Mouse (Mus musculus) hindbrain, embryonic 15.5 days (tissue): ENCODE data around the gene Zar1l. TPM values are rescaled to one million over a fixed set of nuclear protein-coding genes. Genes with fewer than 3 reads are reported as not detected.
A peak's percentile ranks its signal among the peaks of the same experiment; 100 is the strongest.

ENCODE experiments used
- ATAC-seq: fragments of 200-750 bp; cut with Nextera tagmentation; 2 replicates; pipeline ENCODE4 v1.8.0; 2017; ENCODE audit warnings: low read depth, moderate number of reproducible peaks, moderate TSS enrichment; ENCODE audit not compliant: low FRiP score
- H3K27ac ChIP-seq: fragments of 300-500 bp; sonication (generic); replicated peaks from 2 replicates; pipeline ENCODE4 v1.5.1; 2015; ENCODE audit warnings: mild to moderate bottlenecking, inconsistent platforms
- H3K27me3 ChIP-seq: fragments of 300-500 bp; sonication (generic); 2 replicates; pipeline ENCODE4 v1.6.1; 2015; ENCODE audit warnings: control low read depth, inconsistent platforms
- H3K36me3 ChIP-seq: fragments of 300-500 bp; sonication (generic); 2 replicates; pipeline ENCODE4 v1.6.1; 2015; ENCODE audit warnings: control low read depth, inconsistent platforms
- H3K4me1 ChIP-seq: fragments of 300-500 bp; sonication (generic); replicated peaks from 2 replicates; pipeline ENCODE4 v1.6.1; 2015; ENCODE audit warnings: control low read depth, inconsistent platforms
- H3K4me2 ChIP-seq: fragments of 300-500 bp; sonication (generic); 2 replicates; pipeline ENCODE4 v1.6.1; 2015; ENCODE audit warnings: moderate library complexity, mild to moderate bottlenecking, inconsistent platforms
- H3K4me3 ChIP-seq: fragments of 300-500 bp; sonication (generic); 2 replicates; pipeline ENCODE4 v1.5.1; 2015; ENCODE audit warnings: mild to moderate bottlenecking, inconsistent platforms
- H3K9ac ChIP-seq: fragments of 300-500 bp; sonication (generic); 2 replicates; pipeline ENCODE4 v1.6.1; 2015; ENCODE audit warnings: inconsistent platforms
- H3K9me3 ChIP-seq: fragments of 300-500 bp; sonication (generic); 2 replicates; pipeline ENCODE4 v1.6.1; 2016; ENCODE audit warnings: control low read depth, inconsistent platforms
- WGBS: fragments of 180-500 bp; shearing (Covaris S2); methylation state at CpG from one replicate; pipeline ENCODE4 v1.1.7; 2015; 5-methylcytosine and 5-hydroxymethylcytosine counted together
- polyA plus RNA-seq: library from polyadenylated mRNA; unstranded; fragments of >200 nt; fragmentation: Nextera tagmentation; extraction: Ambion mirVana; gene quantifications from 2 replicates; pipeline ENCODE4 v1.2.1, GENCODE M21; 2015

Gene Zar1l
- polyA plus RNA-seq, 1 experiment from 2014 or later: not detected

- ATAC-seq: no peak
- no peaks in the 10 kb centered on the region for H3K4me1 ChIP-seq
- no peak overlapping the region for H3K4me3 ChIP-seq
- H3K9me3 ChIP-seq: no peaks in the 10 kb centered on the region
- H3K36me3 ChIP-seq: peaks cover 60% of the 10 kb centered on the region
- no peak overlapping the region for H3K4me2 ChIP-seq
- H3K9ac ChIP-seq: no peak overlapping the region
- 81% methylated on average over 6 of the region's 6 CpGs for WGBS
- H3K27ac ChIP-seq: no peak overlapping the region
- no peaks in the 10 kb centered on the region for H3K27me3 ChIP-seq
Observed at GRCm38 (mm10) chr5:150468431-150468830, 49.5 kb downstream of the Zar1l start.

- peaks cover 40% of the 10 kb centered on the region for H3K36me3 ChIP-seq
- H3K4me2 ChIP-seq: no peak overlapping the region
- H3K4me3 ChIP-seq: no peak overlapping the region
- H3K4me1 ChIP-seq: no peaks in the 10 kb centered on the region
- no peaks in the 10 kb centered on the region for H3K27me3 ChIP-seq
- no peak for ATAC-seq
- no peak overlapping the region for H3K9ac ChIP-seq
- H3K9me3 ChIP-seq: no peaks in the 10 kb centered on the region
- WGBS: 80% methylated on average over 12 of the region's 12 CpGs
- H3K27ac ChIP-seq: no peak overlapping the region
Observed at GRCm38 (mm10) chr5:150466132-150466531, 51.8 kb downstream of the Zar1l start.

GRCm38 (mm10) chr5:150465218-150465617, 52.7 kb downstream of the Zar1l start:
- Histone ChIP-seq H3K9me3 (no peaks in the 10 kb centered on the region), H3K4me1 (no peaks in the 10 kb centered on the region), H3K27me3 (no peaks in the 10 kb centered on the region), H3K36me3 (peaks cover 40% of the 10 kb centered on the region), H3K27ac (no peak overlapping the region), H3K9ac (no peak overlapping the region), H3K4me3 (no peak overlapping the region), H3K4me2 (no peak overlapping the region)
- WGBS: 83% methylated on average over 6 of the region's 6 CpGs
- no peak for ATAC-seq

- Histone ChIP-seq H3K27ac (no peak overlapping the region), H3K4me2 (no peak overlapping the region), H3K9ac (no peak overlapping the region), H3K9me3 (no peaks in the 10 kb centered on the region), H3K36me3 (peaks cover 41% of the 10 kb centered on the region), H3K4me3 (no peak overlapping the region), H3K4me1 (no peaks in the 10 kb centered on the region), H3K27me3 (no peaks in the 10 kb centered on the region)
- no peak for ATAC-seq
- WGBS: 71% methylated on average over 3 of the region's 3 CpGs
Observed at GRCm38 (mm10) chr5:150464721-150465120, 53.2 kb downstream of the Zar1l start.

GRCm38 (mm10) chr5:150459801-150460200, 58.2 kb downstream of the Zar1l start:
- H3K36me3 ChIP-seq: peaks cover 67% of the 10 kb centered on the region
- no peaks in the 10 kb centered on the region for H3K9me3 ChIP-seq
- WGBS: 80% methylated on average over 4 of the region's 4 CpGs
- H3K27me3 ChIP-seq: no peaks in the 10 kb centered on the region
- ATAC-seq: no peak
- H3K9ac ChIP-seq: no peak overlapping the region
- no peak overlapping the region for H3K27ac ChIP-seq
- no peak overlapping the region for H3K4me2 ChIP-seq
- H3K4me1 ChIP-seq: 0 out of 2 replicates have a peak, but pooled peaks cover 3% of the 10 kb centered on the region
- no peak overlapping the region for H3K4me3 ChIP-seq

- WGBS: 48% methylated on average over 17 of the region's 17 CpGs
- H3K4me2 ChIP-seq: no peak overlapping the region
- no peak overlapping the region for H3K4me3 ChIP-seq
- H3K9me3 ChIP-seq: 0 out of 2 replicates have a peak, but pooled peaks cover 4% of the 10 kb centered on the region
- 0 out of 2 replicates have a peak, but pooled peaks have one; percentile 15 for ATAC-seq
- no peaks in the 10 kb centered on the region for H3K27me3 ChIP-seq
- no peak overlapping the region for H3K27ac ChIP-seq
- no peak overlapping the region for H3K9ac ChIP-seq
- H3K4me1 ChIP-seq: 0 out of 2 replicates have a peak, but pooled peaks cover 3% of the 10 kb centered on the region
- peaks cover 73% of the 10 kb centered on the region for H3K36me3 ChIP-seq
Observed at GRCm38 (mm10) chr5:150457904-150458739, 59.8 kb downstream of the Zar1l start.

GRCm38 (mm10) chr5:150457165-150457903, 60.6 kb downstream of the Zar1l start:
- 0 out of 2 replicates have a peak, but pooled peaks cover 4% of the 10 kb centered on the region for H3K9me3 ChIP-seq
- 86% methylated on average over 17 of the region's 17 CpGs for WGBS
- ATAC-seq: no peak
- no peak overlapping the region for H3K4me2 ChIP-seq
- no peak overlapping the region for H3K27ac ChIP-seq
- H3K4me3 ChIP-seq: no peak overlapping the region
- peaks cover 81% of the 10 kb centered on the region for H3K36me3 ChIP-seq
- no peak overlapping the region for H3K9ac ChIP-seq
- 0 out of 2 replicates have a peak, but pooled peaks cover 3% of the 10 kb centered on the region for H3K4me1 ChIP-seq
- no peaks in the 10 kb centered on the region for H3K27me3 ChIP-seq

Other genes starting within 250 kb of the Zar1l start
- 14.3 and 16.8 TPM in 2 replicates for gene Brca2, start 4.5 kb upstream of the Zar1l start, polyA plus RNA-seq
- gene N4bp2l1, start 79.0 kb upstream of the Zar1l start, polyA plus RNA-seq: 16.3 and 16.5 TPM in 2 replicates
- gene N4bp2l2, start 148.0 kb upstream of the Zar1l start, polyA plus RNA-seq: 29.6 and 30.4 TPM in 2 replicates
- gene Pds5b, start 155.6 kb upstream of the Zar1l start, polyA plus RNA-seq: 30.0 and 30.7 TPM in 2 replicates